Mouse (Mus musculus) CH12.LX (cell line): ENCODE results near the gene Uts2r. TPM values are rescaled to one million over a fixed set of nuclear protein-coding genes. Genes with fewer than 3 reads are reported as not detected.

ENCODE experiments used
- polyA plus RNA-seq: library from polyadenylated mRNA; unstranded; fragments of >175 nt; gene quantifications from 2 replicates; pipeline ENCODE4 v1.2.1, GENCODE M21; 2012; ENCODE audit warnings: low read depth; ENCODE audit not compliant: insufficient read length
- total RNA-seq, 2 experiments: library from RNA; depleted of rRNA; stranded (reverse); fragments of 300-350 nt in 1 of 2; fragments of >200 nt in 1 of 2; gene quantifications; 2 replicates each; pipeline ENCODE4 v1.2.3; 2012 to 2014

Uts2r gene
- total and polyA plus RNA-seq, 3 experiments = not detected

Other genes starting within 250 kb of the Uts2r start
- 4.6 and 5.4 TPM in 2 replicates for gene Ccdc57, start 227.4 kb upstream of the Uts2r start, total RNA-seq (2012; rRNA removed)
- 2.3 and 2.7 TPM in 2 replicates for gene Ccdc57, start 227.4 kb upstream of the Uts2r start, total RNA-seq (2014; rRNA removed)
- gene Ccdc57, start 227.4 kb upstream of the Uts2r start, polyA plus RNA-seq = 6.0 and 6.2 TPM in 2 replicates
- 214 and 388 TPM in 2 replicates for gene Slc16a3, start 211.8 kb upstream of the Uts2r start, total RNA-seq (2012; rRNA removed)
- 90.8 and 130 TPM in 2 replicates for gene Slc16a3, start 211.8 kb upstream of the Uts2r start, total RNA-seq (2014; rRNA removed)
- 9.7 and 11.1 TPM in 2 replicates for gene Slc16a3, start 211.8 kb upstream of the Uts2r start, polyA plus RNA-seq
- gene Csnk1d, start 168.9 kb upstream of the Uts2r start, total RNA-seq (2012; rRNA removed) = 92.1 and 96.8 TPM in 2 replicates
- gene Csnk1d, start 168.9 kb upstream of the Uts2r start, total RNA-seq (2014; rRNA removed) = 77.7 and 77.8 TPM in 2 replicates
- gene Csnk1d, start 168.9 kb upstream of the Uts2r start, polyA plus RNA-seq = 134 and 136 TPM in 2 replicates
- gene Cd7, start 120.9 kb upstream of the Uts2r start, total RNA-seq (2012; rRNA removed) = 0.84 and 2.7 TPM in 2 replicates
- gene Cd7, start 120.9 kb upstream of the Uts2r start, total RNA-seq (2014; rRNA removed) = 0.51 and 0.82 TPM in 2 replicates
- gene Cd7, start 120.9 kb upstream of the Uts2r start, polyA plus RNA-seq = 0.67 and 1.0 TPM in 2 replicates
- gene Sectm1b, start 96.7 kb upstream of the Uts2r start, total RNA-seq (2012; rRNA removed) = not detected in 2 replicates
- not detected in 2 replicates for gene Sectm1b, start 96.7 kb upstream of the Uts2r start, total RNA-seq (2014; rRNA removed)
- not detected in 2 replicates for gene Sectm1b, start 96.7 kb upstream of the Uts2r start, polyA plus RNA-seq
- gene Sectm1a, start 79.1 kb upstream of the Uts2r start, total RNA-seq (2012; rRNA removed) = 0.08 TPM in 1 of 2 replicates, not detected in the other
- gene Sectm1a, start 79.1 kb upstream of the Uts2r start, total RNA-seq (2014; rRNA removed) = not detected in 2 replicates
- gene Sectm1a, start 79.1 kb upstream of the Uts2r start, polyA plus RNA-seq = not detected in 2 replicates
- gene Tex19.2, start 41.6 kb upstream of the Uts2r start, total RNA-seq (2012; rRNA removed) = 0.64 and 0.92 TPM in 2 replicates
- 1.4 and 1.5 TPM in 2 replicates for gene Tex19.2, start 41.6 kb upstream of the Uts2r start, total RNA-seq (2014; rRNA removed)
- 2.3 and 2.4 TPM in 2 replicates for gene Tex19.2, start 41.6 kb upstream of the Uts2r start, polyA plus RNA-seq
- 0.21 TPM in 1 of 2 replicates, not detected in the other for gene Tex19.1, start 14.1 kb upstream of the Uts2r start, total RNA-seq (2012; rRNA removed)
- 0.51 and 0.95 TPM in 2 replicates for gene Tex19.1, start 14.1 kb upstream of the Uts2r start, total RNA-seq (2014; rRNA removed)
- 0.35 and 0.57 TPM in 2 replicates for gene Tex19.1, start 14.1 kb upstream of the Uts2r start, polyA plus RNA-seq
- 9.1 and 10.6 TPM in 2 replicates for gene Hexdc, start 44.2 kb downstream of the Uts2r start, total RNA-seq (2012; rRNA removed)
- 10.5 and 11.6 TPM in 2 replicates for gene Hexdc, start 44.2 kb downstream of the Uts2r start, total RNA-seq (2014; rRNA removed)
- gene Hexdc, start 44.2 kb downstream of the Uts2r start, polyA plus RNA-seq = 8.8 and 12.0 TPM in 2 replicates
- 16.4 and 19.0 TPM in 2 replicates for gene Ogfod3, start 44.4 kb downstream of the Uts2r start, total RNA-seq (2012; rRNA removed)
- 10.3 and 13.7 TPM in 2 replicates for gene Ogfod3, start 44.4 kb downstream of the Uts2r start, total RNA-seq (2014; rRNA removed)
- gene Ogfod3, start 44.4 kb downstream of the Uts2r start, polyA plus RNA-seq = 18.4 and 24.6 TPM in 2 replicates
- gene Cybc1, start 69.1 kb downstream of the Uts2r start, total RNA-seq (2012; rRNA removed) = 50.0 and 51.6 TPM in 2 replicates
- gene Cybc1, start 69.1 kb downstream of the Uts2r start, total RNA-seq (2014; rRNA removed) = 60.3 and 60.9 TPM in 2 replicates
- 52.9 and 57.4 TPM in 2 replicates for gene Cybc1, start 69.1 kb downstream of the Uts2r start, polyA plus RNA-seq
- gene Narf, start 77.0 kb downstream of the Uts2r start, total RNA-seq (2012; rRNA removed) = 15.6 and 26.2 TPM in 2 replicates
- 29.9 and 32.1 TPM in 2 replicates for gene Narf, start 77.0 kb downstream of the Uts2r start, total RNA-seq (2014; rRNA removed)
- gene Narf, start 77.0 kb downstream of the Uts2r start, polyA plus RNA-seq = 11.7 and 12.3 TPM in 2 replicates
- 42.6 and 44.3 TPM in 2 replicates for gene Foxk2, start 99.7 kb downstream of the Uts2r start, total RNA-seq (2012; rRNA removed)
- 25.0 and 26.9 TPM in 2 replicates for gene Foxk2, start 99.7 kb downstream of the Uts2r start, total RNA-seq (2014; rRNA removed)
- 32.4 and 41.2 TPM in 2 replicates for gene Foxk2, start 99.7 kb downstream of the Uts2r start, polyA plus RNA-seq
- 27.0 and 32.1 TPM in 2 replicates for gene Wdr45b, start 194.2 kb downstream of the Uts2r start, total RNA-seq (2012; rRNA removed)
- 49.9 and 53.0 TPM in 2 replicates for gene Wdr45b, start 194.2 kb downstream of the Uts2r start, total RNA-seq (2014; rRNA removed)
- gene Wdr45b, start 194.2 kb downstream of the Uts2r start, polyA plus RNA-seq = 43.3 and 47.5 TPM in 2 replicates
- gene Rab40b, start 228.0 kb downstream of the Uts2r start, total RNA-seq (2012; rRNA removed) = not detected in 2 replicates
- not detected in 2 replicates for gene Rab40b, start 228.0 kb downstream of the Uts2r start, total RNA-seq (2014; rRNA removed)
- not detected in 2 replicates for gene Rab40b, start 228.0 kb downstream of the Uts2r start, polyA plus RNA-seq